Mouse (Mus musculus): ENCODE data around the gene Tm4sf4. TPM values are rescaled to one million over a fixed set of nuclear protein-coding genes. Genes with fewer than 3 reads are reported as not detected.

The Tm4sf4 gene
- total and polyA plus RNA-seq, 3 experiments, result not detected

GRCm38 (mm10) chr3:57480640-57481039, 55.5 kb downstream of the Tm4sf4 start:
- Histone ChIP-seq H3K36me3 (replicated peaks in 1 of 2; ENCODE audit: control insufficient read depth in 1 of 2, insufficient read depth in 1 of 2, low read length in 1 of 2) (peaks cover 13 to 24% of the 10 kb centered on the region in 2 experiments), H3K79me2 (replicated peaks; ENCODE audit: control insufficient read depth, extremely low read depth, insufficient read depth, poor library complexity, severe bottlenecking) (no peaks in the 10 kb centered on the region), H3K27ac (ENCODE audit: insufficient read depth, low read depth) (no peak overlapping the region), H3K27me3 (replicated peaks) (no peaks in the 10 kb centered on the region), H3K4me3 (replicated peaks in 1 of 3; ENCODE audit: low read depth in 2 of 3, low read length in 2 of 3, poor library complexity in 1 of 3) (no peak overlapping the region), H3K9me3 (replicated peaks; ENCODE audit: low read length) (no peaks in the 10 kb centered on the region), H3K4me2 (ENCODE audit: insufficient read depth, low read depth, poor library complexity, severe bottlenecking) (no peak overlapping the region), H3K9ac (ENCODE audit: insufficient read depth, low read depth) (no peak overlapping the region), H3K4me1 (ENCODE audit: control insufficient read depth in 1 of 2, insufficient read depth in 2 of 2) (peaks cover 0 to 39% of the 10 kb centered on the region in 2 experiments; a peak in 2 of 4 replicates)
- DNase-seq (ENCODE audit: extremely low read depth), result no peak
- dilution Hi-C loops (cut with MboI; ENCODE audit: extremely low pct_ligation_motif_present, extremely low pct_unique_long_range_greater_than_20kb, low sequenced_read_pairs), result no loop called here
- in situ Hi-C loops (cut with MboI; ENCODE audit: low pct_ligation_motif_present, low pct_unique_long_range_greater_than_20kb, low sequenced_read_pairs), result no loop called here
- TF ChIP-seq ZNF384 (IDR thresholded peaks at IDR 0.05; ENCODE audit: low read depth, low read length) (no peak), USF1 (IDR thresholded peaks at IDR 0.05; ENCODE audit: low read depth, low read length) (no peak), UBTF (IDR thresholded peaks at IDR 0.05; ENCODE audit: low read depth, low read length) (no peak), POLR2A (IDR thresholded peaks at IDR 0.05; ENCODE audit: low read depth, low read length) (no peak), POLR2AphosphoS2 (IDR thresholded peaks at IDR 0.05; ENCODE audit: low read depth, low read length) (no peak), MEF2A (IDR thresholded peaks at IDR 0.05; ENCODE audit: borderline replicate concordance, low read depth, low read length) (no peak), NRF1 (IDR thresholded peaks at IDR 0.05; ENCODE audit: low read depth, low read length) (no peak), ZKSCAN1 (IDR thresholded peaks at IDR 0.05; ENCODE audit: borderline replicate concordance, low read depth, low read length) (no peak), PAX5 (IDR thresholded peaks at IDR 0.05; ENCODE audit: low read length) (no peak), IRF4 (IDR thresholded peaks at IDR 0.05; ENCODE audit: low read depth, low read length) (no peak), EP300 (IDR thresholded peaks at IDR 0.05; ENCODE audit: low read length) (no peak), E2F4 (IDR thresholded peaks at IDR 0.05; ENCODE audit: insufficient replicate concordance, low read depth, low read length) (no peak), USF2 (conservative IDR thresholded peaks at IDR 0.05; ENCODE audit: low read depth, low read length) (no peak), MYC (IDR thresholded peaks at IDR 0.05; ENCODE audit: low read depth, low read length) (no peak), GABPA (IDR thresholded peaks at IDR 0.05; ENCODE audit: insufficient replicate concordance, low read depth, low read length) (no peak), SMC3 (IDR thresholded peaks at IDR 0.05; ENCODE audit: low read depth, low read length) (no peak), CHD2 (IDR thresholded peaks at IDR 0.05; ENCODE audit: low read length) (no peak), ZC3H11A (IDR thresholded peaks at IDR 0.05; ENCODE audit: low read depth, low read length) (no peak), MAZ (IDR thresholded peaks at IDR 0.05; ENCODE audit: low read depth, low read length) (no peak)

GRCm38 (mm10) chr3:57481981-57482380, 56.9 kb downstream of the Tm4sf4 start:
- no peak for DNase-seq (ENCODE audit: extremely low read depth)
- no peak overlapping the region for H3K27ac ChIP-seq (ENCODE audit: insufficient read depth, low read depth)
- no peak overlapping the region for H3K4me3 ChIP-seq (replicated peaks in 1 of 3; ENCODE audit: low read depth in 2 of 3, low read length in 2 of 3, poor library complexity in 1 of 3)
- no peaks in the 10 kb centered on the region for H3K27me3 ChIP-seq (replicated peaks)
- H3K9me3 ChIP-seq (replicated peaks; ENCODE audit: low read length), result no peaks in the 10 kb centered on the region
- in situ Hi-C loops (cut with MboI; ENCODE audit: low pct_ligation_motif_present, low pct_unique_long_range_greater_than_20kb, low sequenced_read_pairs), result no loop called here
- peaks cover 6 to 15% of the 10 kb centered on the region in 2 experiments for H3K36me3 ChIP-seq (replicated peaks in 1 of 2; ENCODE audit: control insufficient read depth in 1 of 2, insufficient read depth in 1 of 2, low read length in 1 of 2)
- no peak overlapping the region for H3K9ac ChIP-seq (ENCODE audit: insufficient read depth, low read depth)
- TF ChIP-seq CTCF (conservative IDR thresholded peaks at IDR 0.05 in 1 of 2, IDR thresholded peaks at IDR 0.05 in 1 of 2; ENCODE audit: low read depth in 2 of 2, low read length in 2 of 2), result no peak
- TF ChIP-seq HCFC1 (IDR thresholded peaks at IDR 0.05; ENCODE audit: low read depth, low read length), result no peak
- TF ChIP-seq SIN3A (IDR thresholded peaks at IDR 0.05; ENCODE audit: low read length), result no peak
- TF ChIP-seq MAFK (IDR thresholded peaks at IDR 0.05; ENCODE audit: insufficient replicate concordance, low read length), result no peak
- TF ChIP-seq KAT2A (IDR thresholded peaks at IDR 0.05; ENCODE audit: insufficient replicate concordance, low read length), result no peak
- TF ChIP-seq USF1 (IDR thresholded peaks at IDR 0.05; ENCODE audit: low read depth, low read length), result no peak
- TF ChIP-seq MAZ (IDR thresholded peaks at IDR 0.05; ENCODE audit: low read depth, low read length), result no peak
- TF ChIP-seq RAD21 (IDR thresholded peaks at IDR 0.05; ENCODE audit: low read depth, low read length), result no peak
- TF ChIP-seq JUND (conservative IDR thresholded peaks at IDR 0.05; ENCODE audit: low read depth, low read length), result no peak
- no peak for TF ChIP-seq PAX5 (IDR thresholded peaks at IDR 0.05; ENCODE audit: low read length)
- no peak for TF ChIP-seq MEF2A (IDR thresholded peaks at IDR 0.05; ENCODE audit: borderline replicate concordance, low read depth, low read length)
- no peak for TF ChIP-seq UBTF (IDR thresholded peaks at IDR 0.05; ENCODE audit: low read depth, low read length)
- no peak for TF ChIP-seq ZNF384 (IDR thresholded peaks at IDR 0.05; ENCODE audit: low read depth, low read length)
- no peak for TF ChIP-seq MAX (IDR thresholded peaks at IDR 0.05; ENCODE audit: low read length)
- TF ChIP-seq EP300 (IDR thresholded peaks at IDR 0.05; ENCODE audit: low read length), result no peak
- dilution Hi-C loops (cut with MboI; ENCODE audit: extremely low pct_ligation_motif_present, extremely low pct_unique_long_range_greater_than_20kb, low sequenced_read_pairs), result no loop called here
- H3K4me2 ChIP-seq (ENCODE audit: insufficient read depth, low read depth, poor library complexity, severe bottlenecking), result no peak overlapping the region
- H3K4me1 ChIP-seq (ENCODE audit: control insufficient read depth in 1 of 2, insufficient read depth in 2 of 2), result peaks cover 0 to 51% of the 10 kb centered on the region in 2 experiments; a peak in 2 of 4 replicates
- H3K79me2 ChIP-seq (replicated peaks; ENCODE audit: control insufficient read depth, extremely low read depth, insufficient read depth, poor library complexity, severe bottlenecking), result no peaks in the 10 kb centered on the region; the same call in 1 of the 2 replicates

Measured in CH12.LX (cell line).